In the genomic region with DNA sequence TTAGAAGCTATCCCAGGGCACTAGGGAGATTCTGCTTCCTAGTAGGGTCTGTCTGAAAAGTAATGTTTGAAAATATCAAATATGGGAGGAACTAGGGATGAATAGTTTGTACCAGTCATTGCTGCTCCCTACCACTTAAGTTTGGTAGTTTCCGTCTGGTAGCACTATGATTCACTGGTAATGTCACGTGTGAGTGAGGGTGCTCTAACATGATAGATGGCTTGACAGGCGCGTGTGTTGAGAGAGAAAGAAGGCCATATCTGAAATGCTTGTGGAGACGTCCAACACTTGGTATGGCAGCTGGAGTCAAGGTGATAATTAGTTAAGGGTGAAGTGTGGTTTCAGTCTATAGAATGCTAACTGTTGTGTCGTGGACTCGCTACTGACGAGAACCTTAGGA, we compare ENCODE assay signal across 8 mouse cellular contexts. TPM values are rescaled to one million over a fixed set of nuclear protein-coding genes. Genes with fewer than 3 reads are reported as not detected.
DNase-seq lines count a peak whose midpoint lies in the region; ATAC-seq lines count a peak whose summit lies in the region.

No protein-coding gene starts in this region.

- no peak for DNase-seq in heart, embryonic 10.5 days (ENCODE audit: low spot score)
- no peak for DNase-seq in heart, postnatal 36 days
- DNase-seq in adipocyte (ENCODE audit: low spot score) = peak; percentile 50
- no peak for DNase-seq in hindbrain, embryonic 11.5 days (ENCODE audit: low spot score)
- no peak for DNase-seq in ovary, postnatal 36 days (ENCODE audit: low spot score)
- DNase-seq in kidney, postnatal 14 days = no peak
- no peak for DNase-seq in gastrocnemius, adult 8-10 months (ENCODE audit: low spot score in 2 of 2)

- no peak overlapping the region for H3K9ac ChIP-seq in hindbrain, embryonic 11.5 days (ENCODE audit: low read depth, low read length)

- H3K4me1 ChIP-seq in heart, embryonic 10.5 days = peaks cover 18% of the 10 kb centered on the region
- no peaks in the 10 kb centered on the region for H3K4me1 ChIP-seq in hindbrain, embryonic 11.5 days (replicated peaks; ENCODE audit: control insufficient read depth, insufficient read depth, low read length)

- 0 out of 2 replicates have a peak overlapping the region, but pooled peaks have one; percentile 8 for H3K4me2 ChIP-seq in hindbrain, embryonic 11.5 days (replicated peaks; ENCODE audit: low read depth, low read length)

- peak overlapping the region; percentile 90 for H3K4me3 ChIP-seq in heart, embryonic 10.5 days
- H3K4me3 ChIP-seq in hindbrain, embryonic 11.5 days (ENCODE audit: low read depth, low read length) = no peak overlapping the region

- H3K27ac ChIP-seq in heart, embryonic 10.5 days = no peak overlapping the region
- H3K27ac ChIP-seq in hindbrain, embryonic 11.5 days (ENCODE audit: low read depth, low read length) = no peak overlapping the region

- H3K27me3 ChIP-seq in heart, embryonic 10.5 days (ENCODE audit: insufficient read depth, poor library complexity, severe bottlenecking) = no peaks in the 10 kb centered on the region; the same call in 1 of the 2 replicates
- H3K27me3 ChIP-seq in hindbrain, embryonic 11.5 days (ENCODE audit: control insufficient read depth, insufficient read depth, low read length) = no peaks in the 10 kb centered on the region

- H3K36me3 ChIP-seq in heart, embryonic 10.5 days = peaks cover 10% of the 10 kb centered on the region; the same call in 1 of the 2 replicates
- H3K36me3 ChIP-seq in hindbrain, embryonic 11.5 days (ENCODE audit: control insufficient read depth, insufficient read depth, low read length) = no peaks in the 10 kb centered on the region

- no peak for ATAC-seq in hindbrain, embryonic 11.5 days (ENCODE audit: low FRiP score)
- ATAC-seq in megakaryocyte progenitor cell, adult 5-6 weeks (replicated peaks; ENCODE audit: poor library complexity) = peak; percentile 47

- H3K9me3 ChIP-seq in heart, embryonic 10.5 days = no peaks in the 10 kb centered on the region
- H3K9me3 ChIP-seq in hindbrain, embryonic 11.5 days (ENCODE audit: control insufficient read depth, low read length) = no peaks in the 10 kb centered on the region

- WGBS in heart, embryonic 10.5 days = 63% methylated on average over 8 of the region's 8 CpGs
- 84% methylated on average over 8 of the region's 8 CpGs for WGBS in hindbrain, embryonic 11.5 days

- intact Hi-C loops in heart, postnatal 36 days (cut with DNase I) = loop anchor here (5.0 to 10.0 kb wide), 2 partner anchors 122 to 1170 kb away; partner anchors contain the start of genes 1700056E22Rik and Iars2

RNA-seq across cellular contexts. Expression of gene Rab3gap2, which starts 1.2 kb away (rescaled TPM):
- polyA plus RNA-seq in heart, embryonic 10.5 days (2016; fragmentation: Nextera tagmentation; extraction: Ambion mirVana) = 18.4 and 19.2 TPM in 2 replicates
- 10 to 100 TPM; 21.5 to 22.9 TPM for total RNA-seq in heart, postnatal 36 days (2021)
- 23.3 and 23.6 TPM in 2 replicates for polyA plus RNA-seq in hindbrain, embryonic 11.5 days (2014; fragmentation: Nextera tagmentation; extraction: Ambion mirVana)
- 35.4 and 37.3 TPM in 2 replicates for total RNA-seq in megakaryocyte progenitor cell, adult 5-6 weeks (2015)
- 49.0 and 58.2 TPM in 2 replicates for total RNA-seq in megakaryocyte progenitor cell, adult 5-6 weeks (2017)
- total RNA-seq in gastrocnemius, adult 8-10 months (2022) = 10 to 100 TPM; 17.5 to 20.7 (median 17.7) TPM
